Mouse (Mus musculus): ENCODE measurements around the gene Atp6v1e2.

Gene Atp6v1e2

DNA sequence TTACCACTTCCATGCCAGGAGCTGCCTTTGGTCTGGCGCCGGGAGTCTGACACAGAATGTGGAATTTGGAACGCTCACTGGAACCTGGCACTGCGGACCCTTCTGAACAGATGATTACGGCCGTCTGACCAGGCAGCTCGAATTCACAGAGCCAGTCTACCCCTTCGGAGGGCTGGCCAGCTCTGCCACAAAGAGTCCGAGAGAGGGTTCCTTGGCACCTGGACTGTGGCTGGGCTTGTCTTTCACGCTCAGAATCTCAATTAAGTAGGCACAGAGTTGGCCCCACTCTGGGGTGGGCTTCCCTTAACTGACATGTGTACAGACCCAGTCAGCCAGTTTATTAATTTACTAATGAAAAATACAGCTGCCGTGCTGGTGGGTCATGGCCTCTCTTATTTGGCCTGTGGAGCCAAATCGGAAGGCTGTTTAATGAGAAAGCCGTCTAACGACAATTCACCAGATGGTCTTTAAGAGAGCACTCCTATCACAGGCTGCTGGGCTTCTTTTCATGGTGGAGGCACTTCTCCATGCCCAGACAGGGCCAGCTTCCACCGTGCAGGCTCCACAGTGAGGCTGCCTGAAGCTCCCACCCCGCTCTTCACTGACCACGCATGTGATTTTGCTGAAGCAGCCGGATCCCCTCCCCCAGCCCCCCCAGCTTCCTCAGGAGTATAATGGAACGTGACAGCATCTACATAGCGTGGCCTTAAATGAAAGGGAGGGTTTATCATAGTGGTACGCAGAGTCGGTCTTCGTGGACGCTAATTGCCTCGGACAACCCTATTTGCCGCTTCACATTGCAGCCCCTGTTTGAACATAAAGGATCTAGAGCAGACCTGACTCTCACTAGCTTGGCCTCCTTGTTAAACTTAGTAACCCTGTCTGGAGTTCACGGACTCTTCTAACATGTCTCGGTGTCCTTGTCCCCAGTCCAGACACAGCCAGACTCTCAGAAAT lies at the start of gene Atp6v1e2:
Gene Atp6v1e2 (minus strand): TSS at position 58 of the 957 bp plus-strand sequence.
- in situ Hi-C loops (cut with MboI, MseI), result no loop called here

DNA sequence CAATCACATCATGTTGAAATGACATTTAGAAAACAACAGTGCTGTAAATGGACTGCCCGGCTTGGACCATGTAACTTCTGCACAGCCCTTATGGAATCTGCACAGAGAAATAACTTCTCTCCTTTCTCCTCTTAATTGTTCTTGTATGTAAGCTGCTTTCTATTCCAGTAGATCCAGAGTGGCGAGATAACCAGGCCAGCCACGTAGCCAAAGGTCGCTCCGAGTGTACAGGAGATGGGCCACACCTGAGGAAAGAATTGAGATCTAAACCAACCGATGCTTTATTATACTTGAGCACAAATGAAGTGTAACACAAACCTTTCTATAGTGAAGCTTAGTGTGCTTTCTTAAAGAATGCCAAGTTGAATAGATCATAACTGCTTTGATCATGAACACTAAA lies 49.6 kb upstream of the Atp6v1e2 start:
- in situ Hi-C loops (cut with MboI, MseI), result no loop called here

DNA sequence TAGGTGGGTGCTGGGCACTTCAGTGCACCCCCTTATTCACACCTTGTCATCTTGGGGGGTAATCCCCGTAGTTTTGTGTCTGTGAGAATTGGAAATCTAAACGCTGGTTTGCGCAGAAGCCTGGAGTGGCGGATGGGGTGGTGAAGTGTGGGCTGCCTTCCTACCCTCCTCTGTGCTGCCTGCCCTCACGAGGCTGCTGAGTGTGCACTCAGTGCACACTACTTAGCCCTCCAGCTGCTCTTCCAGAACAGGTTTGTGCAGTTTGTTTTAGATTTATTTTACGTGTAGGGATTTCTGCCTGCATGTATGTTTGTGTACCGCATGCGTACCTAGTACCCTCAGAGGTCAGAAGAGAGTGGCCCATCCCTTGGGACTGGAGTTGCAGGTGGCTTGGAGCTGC lies 43.6 kb upstream of the Atp6v1e2 start:
- in situ Hi-C loops (cut with MboI, MseI), result no loop called here

DNA sequence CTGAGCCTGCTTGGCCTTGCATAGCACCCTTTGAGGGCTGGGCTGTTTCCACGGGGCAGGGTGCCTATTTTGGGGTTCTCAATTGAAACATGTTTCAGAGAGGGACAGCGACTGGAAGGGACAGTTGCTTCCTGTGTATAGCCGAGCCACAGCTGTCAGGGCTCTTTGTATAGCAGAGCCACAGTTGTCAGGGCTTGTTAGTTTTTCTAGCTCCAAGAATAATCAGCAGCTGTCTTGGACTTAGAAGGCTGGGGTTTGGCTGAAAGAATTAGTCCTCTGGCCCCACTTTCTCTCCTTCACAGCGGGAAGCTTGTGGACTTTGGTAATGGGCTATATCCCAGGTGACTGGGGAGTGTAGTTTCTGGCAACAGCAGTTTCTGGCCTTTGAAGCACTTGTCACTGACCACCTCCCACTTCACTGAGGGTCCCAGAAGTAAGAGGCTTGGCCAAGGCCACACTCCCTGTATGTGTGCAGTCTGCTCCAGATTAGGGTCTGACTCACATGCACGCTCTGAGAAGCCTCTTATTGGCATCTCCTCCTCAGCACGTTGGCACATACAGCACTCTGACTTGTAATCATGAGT lies 41.0 kb upstream of the Atp6v1e2 start:
- in situ Hi-C loops (cut with MboI, MseI), result no loop called here

GRCm38 (mm10) chr17:86988161-86988560 lies 40.5 kb upstream of the Atp6v1e2 start:
- in situ Hi-C loops (cut with MboI, MseI), result no loop called here

GRCm38 (mm10) chr17:86986449-86987138 lies 38.9 kb upstream of the Atp6v1e2 start:
- in situ Hi-C loops (cut with MboI, MseI), result no loop called here

GRCm38 (mm10) chr17:86982497-86982896 lies 34.8 kb upstream of the Atp6v1e2 start:
- in situ Hi-C loops (cut with MboI, MseI), result no loop called here

DNA sequence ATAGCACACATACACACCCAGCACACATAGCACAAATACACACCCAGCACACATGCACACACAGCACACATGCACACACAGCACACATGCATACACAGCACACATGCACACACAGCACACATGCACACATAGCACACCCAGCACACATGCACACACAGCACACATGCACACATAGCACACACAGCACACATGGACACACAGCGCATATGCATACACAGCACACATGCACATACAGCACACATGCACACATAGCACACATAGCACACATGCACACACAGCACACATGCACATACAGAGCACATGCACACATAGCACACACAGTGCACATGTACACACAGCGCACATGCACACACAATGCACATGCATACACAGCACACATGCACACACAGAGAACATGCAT lies 34.0 kb upstream of the Atp6v1e2 start:
- in situ Hi-C loops (cut with MboI, MseI), result no loop called here

- in situ Hi-C loops (cut with MboI, MseI), result no loop called here
Measured at GRCm38 (mm10) chr17:86981205-86981604, 33.5 kb upstream of the Atp6v1e2 start.

- in situ Hi-C loops (cut with MboI, MseI), result loop anchor here (5.0 kb wide), 1 partner anchor 51 kb away; no protein-coding TSS in a partner anchor
Measured at GRCm38 (mm10) chr17:86978496-86978895, 30.8 kb upstream of the Atp6v1e2 start.

DNA sequence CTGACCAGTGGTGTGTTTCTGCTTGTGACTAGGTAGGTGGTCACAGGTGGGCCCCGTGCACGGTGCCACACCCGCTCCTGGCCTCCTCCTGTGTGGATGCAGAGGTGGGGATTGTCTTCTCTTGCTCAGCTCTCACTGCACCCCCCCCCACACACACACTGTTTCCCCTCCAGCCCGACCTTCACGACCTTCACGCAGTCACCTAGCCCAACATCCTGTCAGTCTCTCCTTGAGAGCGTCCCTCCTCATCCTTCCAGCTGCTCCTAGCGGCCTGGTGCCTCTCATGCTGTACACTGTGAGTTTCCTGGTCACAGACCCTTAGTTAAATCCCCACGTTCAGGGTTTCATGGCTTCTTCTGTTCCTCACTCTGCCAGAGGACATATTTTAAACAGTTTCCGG lies 28.7 kb upstream of the Atp6v1e2 start:
- in situ Hi-C loops (cut with MboI, MseI), result loop anchor here (5.0 kb wide), 1 partner anchor 49 kb away; no protein-coding TSS in a partner anchor

DNA sequence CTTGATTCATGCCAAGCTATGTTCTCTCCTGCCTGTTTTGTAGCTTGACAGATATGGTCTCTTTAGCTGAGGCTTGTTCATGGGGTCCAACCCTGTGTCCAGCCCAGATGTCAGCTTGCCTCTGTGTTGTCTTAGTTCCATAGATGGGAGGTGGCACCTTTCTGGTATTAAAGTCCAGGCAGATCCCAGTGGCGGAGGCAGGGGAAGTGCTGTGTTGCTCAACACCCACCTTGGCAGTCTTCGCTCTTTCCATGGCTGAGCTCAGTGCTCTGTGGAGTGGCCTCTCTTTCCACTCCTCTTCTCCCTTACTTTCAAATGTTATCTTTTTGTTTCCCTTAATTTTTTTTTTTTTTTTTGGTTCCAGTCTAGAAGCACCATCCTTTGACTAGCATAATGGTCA lies 25.4 kb upstream of the Atp6v1e2 start:
- in situ Hi-C loops (cut with MboI, MseI), result no loop called here

DNA sequence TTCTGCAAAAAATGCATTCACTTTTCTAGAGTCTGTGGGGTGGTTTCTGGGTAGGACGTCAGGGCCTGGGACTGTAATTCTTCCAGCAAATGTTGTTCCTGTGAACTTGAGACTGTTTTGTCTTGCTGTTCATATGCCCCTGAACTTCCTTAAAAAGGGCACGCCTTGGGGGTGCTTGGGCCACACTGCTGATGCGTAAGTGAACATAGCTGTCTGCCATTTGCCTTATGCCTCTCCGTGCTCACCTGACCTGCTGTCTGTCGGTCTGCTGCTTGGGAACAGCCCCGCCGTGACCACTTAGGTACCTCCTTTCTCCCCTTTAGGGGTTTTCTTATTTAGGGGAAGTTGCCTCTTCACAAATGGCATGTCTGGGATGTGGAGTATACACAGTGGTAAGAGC lies 24.2 kb upstream of the Atp6v1e2 start:
- in situ Hi-C loops (cut with MboI, MseI), result no loop called here

DNA sequence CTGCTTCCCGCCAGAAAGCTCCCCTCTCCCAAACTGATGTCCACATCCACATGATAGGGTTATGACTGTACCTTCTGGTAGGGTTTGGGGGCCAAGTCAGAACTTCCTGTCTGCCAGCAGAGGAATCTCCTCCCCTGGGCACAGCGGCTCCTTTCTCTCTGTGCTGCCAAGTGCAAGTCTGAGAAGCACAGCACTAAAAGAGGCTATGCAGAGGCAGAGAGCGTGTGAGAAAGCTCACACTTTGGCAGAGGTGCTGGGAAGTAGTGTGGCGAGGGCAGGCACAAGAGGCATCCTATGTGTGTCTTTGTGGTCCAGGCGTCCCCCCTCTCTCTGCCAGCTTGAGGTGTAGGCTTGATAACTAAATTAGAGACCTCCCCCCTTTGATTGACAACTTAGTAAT lies 23.3 kb upstream of the Atp6v1e2 start:
- in situ Hi-C loops (cut with MboI, MseI), result no loop called here

GRCm38 (mm10) chr17:86970026-86970750 lies 22.5 kb upstream of the Atp6v1e2 start:
- in situ Hi-C loops (cut with MboI, MseI), result no loop called here

DNA sequence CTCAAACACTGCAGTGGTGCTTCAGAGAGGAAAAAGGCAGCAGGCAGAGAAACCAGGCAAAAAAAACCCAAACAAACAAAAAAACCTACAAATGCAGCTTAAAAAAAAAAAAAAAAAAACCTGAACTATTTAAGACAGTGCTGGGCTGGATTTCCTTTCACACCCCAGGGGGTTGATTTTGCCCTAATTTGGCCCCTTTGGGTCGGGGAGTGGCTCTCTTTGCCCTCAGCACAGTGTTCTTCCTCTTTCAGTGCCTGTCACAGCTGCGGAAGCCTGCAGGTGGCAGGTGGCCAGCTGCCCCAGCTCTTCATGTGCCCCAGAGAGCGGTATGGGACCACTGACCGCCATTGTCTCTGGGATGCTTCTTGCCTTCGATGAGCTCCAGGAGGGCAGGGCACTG lies 21.9 kb upstream of the Atp6v1e2 start:
- in situ Hi-C loops (cut with MboI, MseI), result no loop called here

DNA sequence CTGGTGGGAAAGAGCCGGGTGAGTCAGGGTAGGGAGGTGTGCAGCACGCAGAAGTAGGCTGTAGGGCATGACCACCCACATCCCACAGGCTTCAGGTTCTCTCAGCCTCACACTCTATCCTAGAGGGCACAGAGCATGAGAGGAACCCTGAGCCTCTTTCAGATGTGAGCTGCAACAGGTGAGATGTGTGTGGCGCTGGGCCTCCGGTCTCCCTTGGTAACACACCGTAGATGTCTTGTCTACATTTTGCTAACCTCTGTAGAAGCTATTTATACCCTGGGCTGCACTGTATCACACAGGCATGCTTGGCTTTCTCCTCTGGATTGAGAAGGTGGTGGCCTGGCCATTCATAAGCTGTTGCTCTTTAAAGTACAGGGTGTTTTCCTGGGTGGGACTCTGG lies 20.9 kb upstream of the Atp6v1e2 start:
- in situ Hi-C loops (cut with MboI, MseI), result no loop called here

- in situ Hi-C loops (cut with MboI, MseI), result no loop called here
Measured at GRCm38 (mm10) chr17:86967536-86968525, 20.1 kb upstream of the Atp6v1e2 start.

DNA sequence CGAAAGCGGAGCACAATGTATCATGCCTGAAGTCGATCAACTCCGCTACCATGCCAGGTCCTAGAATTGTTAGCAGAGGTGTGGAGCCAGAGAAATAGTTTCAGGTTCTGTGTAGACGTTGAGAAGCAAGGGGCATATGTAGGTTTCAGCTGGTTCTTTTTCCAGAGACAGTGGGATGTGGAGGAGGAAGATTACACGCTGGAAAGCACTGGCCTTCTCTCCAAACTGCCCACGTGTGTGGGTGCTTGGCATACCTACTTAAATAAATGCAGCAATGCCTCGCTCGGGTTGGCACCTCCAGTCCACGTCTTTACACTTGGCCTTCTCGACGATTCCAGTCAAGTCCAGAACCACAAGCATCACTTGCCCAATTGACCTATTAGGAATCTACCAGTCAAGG lies 19.4 kb upstream of the Atp6v1e2 start:
- in situ Hi-C loops (cut with MboI, MseI), result no loop called here

GRCm38 (mm10) chr17:86966040-86966439 lies 18.3 kb upstream of the Atp6v1e2 start:
- in situ Hi-C loops (cut with MboI, MseI), result no loop called here

All from T-helper 1 cell (primary cell).